Mouse (Mus musculus): ENCODE results near the gene Id2.

DNA sequence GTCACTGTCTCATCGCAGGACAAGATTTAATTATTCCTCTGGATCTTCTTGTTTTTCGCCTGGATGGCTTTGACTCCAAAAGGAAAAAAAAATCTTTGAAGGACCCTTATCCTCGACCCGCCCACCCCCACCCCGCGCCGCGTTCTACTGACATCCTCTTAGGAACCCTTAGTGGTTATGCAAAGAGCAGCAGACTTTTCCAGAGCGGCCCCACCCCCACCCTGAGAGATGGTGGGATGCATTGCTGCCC, 2.3 kb upstream of the Id2 start:
- no peak for TF ChIP-seq POLR2A (IDR thresholded peaks at IDR 0.05; ENCODE audit: borderline replicate concordance, extremely low read depth, insufficient read depth, insufficient read length, poor library complexity, severe bottlenecking)
- TF ChIP-seq CTCF (IDR thresholded peaks at IDR 0.05; ENCODE audit: borderline replicate concordance, extremely low read depth, insufficient read depth, insufficient read length), result no peak
